Mouse (Mus musculus) spleen, adult 18-20 months (tissue): ENCODE measurements around the gene Fosl2.

Experiments
- DNase-seq, 2 experiments: peaks; one replicate each; pipeline ENCODE4 v3.0.0; 2022; ENCODE audit warnings: mixed read lengths in 2 of 2

Gene Fosl2

GRCm38 (mm10) chr5:32135336-32136206 is at the start of gene Fosl2:
Gene Fosl2, plus strand, starts transcription at chr5:32135801.
- DNase-seq: peak; percentile 74 to 80

- no peak for DNase-seq
Observed at GRCm38 (mm10) chr5:32085971-32086370, 49.6 kb upstream of the Fosl2 start.

- no peak for DNase-seq
Observed at GRCm38 (mm10) chr5:32086526-32087090, 49.0 kb upstream of the Fosl2 start.

- DNase-seq: no peak
Observed at GRCm38 (mm10) chr5:32089481-32089880, 46.1 kb upstream of the Fosl2 start.

GRCm38 (mm10) chr5:32092281-32092680 is 43.3 kb upstream of the Fosl2 start:
- no peak for DNase-seq

- no peak for DNase-seq
Observed at GRCm38 (mm10) chr5:32098691-32099090, 36.9 kb upstream of the Fosl2 start.

GRCm38 (mm10) chr5:32102484-32102883 is 33.1 kb upstream of the Fosl2 start:
- no peak for DNase-seq

- no peak for DNase-seq
Observed at GRCm38 (mm10) chr5:32102971-32103431, 32.6 kb upstream of the Fosl2 start.

GRCm38 (mm10) chr5:32103545-32103944 is 32.1 kb upstream of the Fosl2 start:
- DNase-seq: no peak

- DNase-seq: peak; percentile 12 to 26
Observed at GRCm38 (mm10) chr5:32104119-32104990, 31.2 kb upstream of the Fosl2 start.

- no peak for DNase-seq
Observed at GRCm38 (mm10) chr5:32106473-32107140, 29.0 kb upstream of the Fosl2 start.

- no peak for DNase-seq
Observed at GRCm38 (mm10) chr5:32110651-32111050, 24.9 kb upstream of the Fosl2 start.

- no peak for DNase-seq
Observed at GRCm38 (mm10) chr5:32112206-32112916, 23.2 kb upstream of the Fosl2 start.

GRCm38 (mm10) chr5:32120901-32121376 is 14.7 kb upstream of the Fosl2 start:
- no peak for DNase-seq

GRCm38 (mm10) chr5:32121936-32122335 is 13.7 kb upstream of the Fosl2 start:
- DNase-seq: no peak

- no peak for DNase-seq
Observed at GRCm38 (mm10) chr5:32122363-32122762, 13.2 kb upstream of the Fosl2 start.

- DNase-seq: no peak
Observed at GRCm38 (mm10) chr5:32124957-32125356, 10.6 kb upstream of the Fosl2 start.

- DNase-seq: no peak
Observed at GRCm38 (mm10) chr5:32127226-32127625, 8.4 kb upstream of the Fosl2 start.

- DNase-seq: no peak
Observed at GRCm38 (mm10) chr5:32127927-32128326, 7.7 kb upstream of the Fosl2 start.

GRCm38 (mm10) chr5:32132971-32133501 is 2.6 kb upstream of the Fosl2 start:
- DNase-seq: peak; percentile 22 to 39

- DNase-seq: peak; percentile 31 to 49
Observed at GRCm38 (mm10) chr5:32133549-32134004, 2.0 kb upstream of the Fosl2 start.
